Mouse (Mus musculus) gastrocnemius, adult 8-10 months (tissue): Measurements from ENCODE around the gene Nhsl2. TPM values are rescaled to one million over a fixed set of nuclear protein-coding genes. Genes with fewer than 3 reads are reported as not detected.
A peak's percentile ranks its signal among the peaks of the same experiment; 100 is the strongest.
"Not testable (repeated sequence)": the region's sequence is repeated elsewhere in the genome, so short reads cannot be mapped to it uniquely, and the experiment has no call there.

ENCODE experiments used
- DNase-seq, 2 experiments: peaks; one replicate each; pipeline ENCODE4 v3.0.0; 2022; ENCODE audit warnings: low spot score in 2 of 2
- total RNA-seq, 4 experiments: library from RNA; stranded (reverse); gene quantifications; 2 replicates each; pipeline ENCODE4 v1.2.4; 2022

Gene Nhsl2
- total RNA-seq, result 1 to 10 TPM; 1.3 to 2.0 (median 1.5) TPM

- peak in 1 of 2 experiments; percentile 9 for DNase-seq
These were observed at the start of gene Nhsl2 for GRCm38 (mm10) chrX:101849281-101849821. Gene Nhsl2, plus strand, starts transcription at chrX:101849385.

GRCm38 (mm10) chrX:101805512-101805911, 43.7 kb upstream of the Nhsl2 start:
- no peak for DNase-seq

GRCm38 (mm10) chrX:101811750-101812149, 37.4 kb upstream of the Nhsl2 start:
- DNase-seq, result no peak

- no peak for DNase-seq
These were observed 30.0 kb upstream of the Nhsl2 start for GRCm38 (mm10) chrX:101819163-101819562.

GRCm38 (mm10) chrX:101819980-101820379, 29.2 kb upstream of the Nhsl2 start:
- DNase-seq, result not testable (repeated sequence)

- DNase-seq, result no peak
These were observed 1.9 kb upstream of the Nhsl2 start for GRCm38 (mm10) chrX:101847191-101847795.

- no peak for DNase-seq
These were observed 841 bp downstream of the Nhsl2 start for GRCm38 (mm10) chrX:101849901-101850551.

- no peak for DNase-seq
These were observed 2.6 kb downstream of the Nhsl2 start for GRCm38 (mm10) chrX:101851566-101852354.

GRCm38 (mm10) chrX:101863666-101864378, 14.6 kb downstream of the Nhsl2 start:
- no peak for DNase-seq

GRCm38 (mm10) chrX:101864788-101865187, 15.6 kb downstream of the Nhsl2 start:
- no peak for DNase-seq

GRCm38 (mm10) chrX:101874147-101874546, 25.0 kb downstream of the Nhsl2 start:
- DNase-seq, result no peak

- no peak for DNase-seq
These were observed 25.7 kb downstream of the Nhsl2 start for GRCm38 (mm10) chrX:101874901-101875300.

- DNase-seq, result no peak
These were observed 27.0 kb downstream of the Nhsl2 start for GRCm38 (mm10) chrX:101876136-101876535.

GRCm38 (mm10) chrX:101877840-101878239, 28.7 kb downstream of the Nhsl2 start:
- no peak for DNase-seq

- no peak for DNase-seq
These were observed 29.4 kb downstream of the Nhsl2 start for GRCm38 (mm10) chrX:101878546-101878945.

- DNase-seq, result no peak
These were observed 33.1 kb downstream of the Nhsl2 start for GRCm38 (mm10) chrX:101882141-101882751.

GRCm38 (mm10) chrX:101889384-101889783, 40.2 kb downstream of the Nhsl2 start:
- no peak for DNase-seq

- DNase-seq, result peak; percentile 2 to 44
These were observed 40.8 kb downstream of the Nhsl2 start for GRCm38 (mm10) chrX:101889813-101890469.

GRCm38 (mm10) chrX:101893796-101894195, 44.6 kb downstream of the Nhsl2 start:
- DNase-seq, result no peak

- no peak for DNase-seq
These were observed 49.2 kb downstream of the Nhsl2 start for GRCm38 (mm10) chrX:101898341-101898740.
